Mouse (Mus musculus) stomach, postnatal 0 days (tissue): ENCODE measurements around the gene Slc38a4.

Source experiments
- CTCF ChIP-seq: IDR thresholded peaks from 2 replicates; pipeline ENCODE4 v1.5.1; 2016; ENCODE audit warnings: antibody characterized with exemption, low read depth, mild to moderate bottlenecking, moderate library complexity
- EP300 ChIP-seq: optimal IDR thresholded peaks from 2 replicates; pipeline ENCODE3; 2016; ENCODE audit warnings: antibody characterized with exemption

DNA sequence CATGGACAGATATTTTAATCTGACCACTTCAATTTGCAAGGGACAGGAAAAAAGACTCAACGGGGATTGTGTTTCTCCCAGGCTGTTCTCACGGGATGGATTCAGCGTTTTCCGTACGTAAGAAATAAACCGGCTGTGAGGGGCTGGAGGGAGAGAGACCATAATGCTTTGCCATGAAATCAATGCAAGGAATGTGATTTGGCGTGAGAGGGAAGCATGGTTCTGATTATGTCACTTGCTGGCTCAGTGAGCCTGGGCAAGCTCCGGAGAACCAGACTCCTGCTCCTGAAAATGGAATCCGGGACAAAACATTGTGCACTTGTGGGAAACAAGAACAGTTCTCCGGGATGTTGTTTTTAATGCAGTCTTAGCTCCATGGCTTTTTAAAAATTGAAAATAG, 92.0 kb downstream of the Slc38a4 start:
- TF ChIP-seq CTCF (no peak), EP300 (no peak)
